Mouse (Mus musculus) limb, embryonic 15.5 days (tissue): ENCODE results near the gene Pear1. TPM values are rescaled to one million over a fixed set of nuclear protein-coding genes. Genes with fewer than 3 reads are reported as not detected.

Source experiments
- ATAC-seq: fragments of 200-750 bp; cut with Nextera tagmentation; 2 replicates; pipeline ENCODE4 v1.8.0; 2017; ENCODE audit warnings: low read depth, moderate TSS enrichment; ENCODE audit not compliant: insufficient number of reproducible peaks, low FRiP score, low TSS enrichment
- H3K27ac ChIP-seq: fragments of 300-500 bp; sonication (generic); 2 replicates; pipeline ENCODE4 v1.5.1; 2015; ENCODE audit warnings: moderate library complexity, mild to moderate bottlenecking, inconsistent platforms
- H3K27me3 ChIP-seq: fragments of 300-500 bp; sonication (generic); 2 replicates; pipeline ENCODE4 v1.6.1; 2015; ENCODE audit warnings: inconsistent platforms
- H3K36me3 ChIP-seq: fragments of 300-500 bp; sonication (generic); 2 replicates; pipeline ENCODE4 v1.6.1; 2015; ENCODE audit warnings: inconsistent platforms
- H3K4me1 ChIP-seq: fragments of 300-500 bp; sonication (generic); 2 replicates; pipeline ENCODE4 v1.6.1; 2015; ENCODE audit warnings: inconsistent platforms
- H3K4me2 ChIP-seq: fragments of 300-500 bp; sonication (generic); 2 replicates; pipeline ENCODE4 v1.6.1; 2015; ENCODE audit warnings: mild to moderate bottlenecking, inconsistent platforms
- H3K4me3 ChIP-seq: fragments of 300-500 bp; sonication (generic); 2 replicates; pipeline ENCODE4 v1.5.1; 2015; ENCODE audit warnings: mild to moderate bottlenecking, inconsistent platforms
- H3K9ac ChIP-seq: fragments of 300-500 bp; sonication (generic); 2 replicates; pipeline ENCODE4 v1.6.1; 2015; ENCODE audit warnings: inconsistent platforms
- H3K9me3 ChIP-seq: fragments of 300-500 bp; sonication (generic); 2 replicates; pipeline ENCODE4 v1.6.1; 2016; ENCODE audit warnings: inconsistent platforms
- WGBS: fragments of 180-500 bp; shearing (Covaris S2); methylation state at CpG from one replicate; pipeline ENCODE4 v1.1.7; 2015; 5-methylcytosine and 5-hydroxymethylcytosine counted together
- polyA plus RNA-seq: library from polyadenylated mRNA; unstranded; fragments of >200 nt; fragmentation: Nextera tagmentation; extraction: Ambion mirVana; gene quantifications from 2 replicates; pipeline ENCODE4 v1.2.1, GENCODE M21; 2015

The Pear1 gene
- polyA plus RNA-seq, 1 experiment from 2014 or later = 24.6 TPM

- H3K9ac ChIP-seq = no peak overlapping the region
- no peak overlapping the region for H3K4me3 ChIP-seq
- no peak overlapping the region for H3K4me2 ChIP-seq
- no peak for ATAC-seq
- H3K9me3 ChIP-seq = no peaks in the 10 kb centered on the region
- H3K27me3 ChIP-seq = 0 out of 2 replicates have a peak, but pooled peaks cover 6% of the 10 kb centered on the region
- H3K36me3 ChIP-seq = no peaks in the 10 kb centered on the region
- 0% methylated on average over 4 of the region's 4 CpGs for WGBS
- H3K27ac ChIP-seq = no peak overlapping the region
- H3K4me1 ChIP-seq = no peaks in the 10 kb centered on the region
These were observed 14.5 kb upstream of the Pear1 start for GRCm38 (mm10) chr3:87838622-87839021.

GRCm38 (mm10) chr3:87833482-87833881 lies 9.4 kb upstream of the Pear1 start:
- H3K4me1 ChIP-seq = no peaks in the 10 kb centered on the region
- no peaks in the 10 kb centered on the region for H3K36me3 ChIP-seq
- no peak overlapping the region for H3K27ac ChIP-seq
- ATAC-seq = no peak
- no peak overlapping the region for H3K4me3 ChIP-seq
- no peak overlapping the region for H3K9ac ChIP-seq
- no peaks in the 10 kb centered on the region for H3K9me3 ChIP-seq
- H3K4me2 ChIP-seq = no peak overlapping the region
- no peaks in the 10 kb centered on the region for H3K27me3 ChIP-seq
- WGBS = 62% methylated on average over 5 of the region's 5 CpGs

GRCm38 (mm10) chr3:87832109-87832859 lies 8.2 kb upstream of the Pear1 start:
- ATAC-seq = no peak
- H3K4me2 ChIP-seq = no peak overlapping the region
- 83% methylated on average over 7 of the region's 7 CpGs for WGBS
- no peaks in the 10 kb centered on the region for H3K36me3 ChIP-seq
- no peaks in the 10 kb centered on the region for H3K9me3 ChIP-seq
- no peak overlapping the region for H3K9ac ChIP-seq
- no peak overlapping the region for H3K27ac ChIP-seq
- H3K4me1 ChIP-seq = no peaks in the 10 kb centered on the region
- no peak overlapping the region for H3K4me3 ChIP-seq
- no peaks in the 10 kb centered on the region for H3K27me3 ChIP-seq

- H3K4me3 ChIP-seq = no peak overlapping the region
- no peaks in the 10 kb centered on the region for H3K4me1 ChIP-seq
- H3K9me3 ChIP-seq = no peaks in the 10 kb centered on the region
- WGBS = 53% methylated on average over 10 of the region's 10 CpGs
- H3K4me2 ChIP-seq = no peak overlapping the region
- no peaks in the 10 kb centered on the region for H3K27me3 ChIP-seq
- no peak overlapping the region for H3K27ac ChIP-seq
- no peak for ATAC-seq
- no peak overlapping the region for H3K9ac ChIP-seq
- no peaks in the 10 kb centered on the region for H3K36me3 ChIP-seq
These were observed 4.9 kb upstream of the Pear1 start for GRCm38 (mm10) chr3:87829025-87829424.

- no peaks in the 10 kb centered on the region for H3K36me3 ChIP-seq
- no peaks in the 10 kb centered on the region for H3K9me3 ChIP-seq
- H3K27me3 ChIP-seq = no peaks in the 10 kb centered on the region
- no peak overlapping the region for H3K4me3 ChIP-seq
- no peaks in the 10 kb centered on the region for H3K4me1 ChIP-seq
- H3K4me2 ChIP-seq = no peak overlapping the region
- no peak for ATAC-seq
- no peak overlapping the region for H3K27ac ChIP-seq
- WGBS = 48% methylated on average over 4 of the region's 4 CpGs
- H3K9ac ChIP-seq = no peak overlapping the region
These were observed 4.3 kb upstream of the Pear1 start for GRCm38 (mm10) chr3:87828435-87828834.

GRCm38 (mm10) chr3:87818226-87818625 lies 5.9 kb downstream of the Pear1 start:
- H3K27ac ChIP-seq = no peak overlapping the region
- ATAC-seq = no peak
- no peaks in the 10 kb centered on the region for H3K9me3 ChIP-seq
- 56% methylated on average over 12 of the region's 12 CpGs for WGBS
- no peak overlapping the region for H3K4me2 ChIP-seq
- H3K36me3 ChIP-seq = no peaks in the 10 kb centered on the region
- no peak overlapping the region for H3K9ac ChIP-seq
- H3K4me3 ChIP-seq = no peak overlapping the region
- peaks cover 47% of the 10 kb centered on the region for H3K27me3 ChIP-seq
- H3K4me1 ChIP-seq = 0 out of 2 replicates have a peak, but pooled peaks cover 2% of the 10 kb centered on the region

GRCm38 (mm10) chr3:87816646-87817093 lies 7.4 kb downstream of the Pear1 start:
- H3K9ac ChIP-seq = no peak overlapping the region
- H3K27ac ChIP-seq = no peak overlapping the region
- peaks cover 50% of the 10 kb centered on the region for H3K27me3 ChIP-seq
- no peaks in the 10 kb centered on the region for H3K36me3 ChIP-seq
- H3K4me1 ChIP-seq = 0 out of 2 replicates have a peak, but pooled peaks cover 2% of the 10 kb centered on the region
- H3K4me2 ChIP-seq = 0 out of 2 replicates have a peak overlapping the region, but pooled peaks have one; percentile 15
- H3K4me3 ChIP-seq = no peak overlapping the region
- H3K9me3 ChIP-seq = no peaks in the 10 kb centered on the region
- 6% methylated on average over 12 of the region's 12 CpGs for WGBS
- ATAC-seq = no peak

GRCm38 (mm10) chr3:87816166-87816565 lies 7.9 kb downstream of the Pear1 start:
- Histone ChIP-seq H3K9ac (no peak overlapping the region), H3K27ac (no peak overlapping the region), H3K4me3 (no peak overlapping the region), H3K9me3 (no peaks in the 10 kb centered on the region), H3K27me3 (peaks cover 55% of the 10 kb centered on the region), H3K4me2 (no peak overlapping the region), H3K36me3 (no peaks in the 10 kb centered on the region), H3K4me1 (0 out of 2 replicates have a peak, but pooled peaks cover 2% of the 10 kb centered on the region)
- WGBS = 57% methylated on average over 6 of the region's 6 CpGs
- ATAC-seq = no peak

- WGBS = 38% methylated on average over 10 of the region's 10 CpGs
- Histone ChIP-seq H3K4me3 (no peak overlapping the region), H3K4me1 (peaks cover 15% of the 10 kb centered on the region), H3K9me3 (no peaks in the 10 kb centered on the region), H3K4me2 (no peak overlapping the region), H3K27ac (no peak overlapping the region), H3K27me3 (peaks cover 72% of the 10 kb centered on the region), H3K36me3 (no peaks in the 10 kb centered on the region), H3K9ac (no peak overlapping the region)
- no peak for ATAC-seq
These were observed 11.2 kb downstream of the Pear1 start for GRCm38 (mm10) chr3:87812873-87813272.

GRCm38 (mm10) chr3:87812413-87812812 lies 11.7 kb downstream of the Pear1 start:
- Histone ChIP-seq H3K4me1 (peaks cover 15% of the 10 kb centered on the region), H3K36me3 (no peaks in the 10 kb centered on the region), H3K27ac (no peak overlapping the region), H3K4me3 (no peak overlapping the region), H3K9ac (no peak overlapping the region), H3K9me3 (no peaks in the 10 kb centered on the region), H3K4me2 (no peak overlapping the region), H3K27me3 (peaks cover 71% of the 10 kb centered on the region)
- 34% methylated on average over 4 of the region's 4 CpGs for WGBS
- ATAC-seq = no peak

- Histone ChIP-seq H3K36me3 (no peaks in the 10 kb centered on the region), H3K9me3 (no peaks in the 10 kb centered on the region), H3K27ac (no peak overlapping the region), H3K4me2 (no peak overlapping the region), H3K4me1 (peaks cover 13% of the 10 kb centered on the region), H3K4me3 (no peak overlapping the region), H3K9ac (no peak overlapping the region), H3K27me3 (peaks cover 71% of the 10 kb centered on the region)
- no peak for ATAC-seq
- 78% methylated on average over 8 of the region's 8 CpGs for WGBS
These were observed 12.8 kb downstream of the Pear1 start for GRCm38 (mm10) chr3:87811297-87811696.

- H3K36me3 ChIP-seq = no peaks in the 10 kb centered on the region
- 4% methylated on average over 28 of the region's 28 CpGs for WGBS
- peak overlapping the region; percentile 34 for H3K4me2 ChIP-seq
- H3K9me3 ChIP-seq = no peaks in the 10 kb centered on the region
- H3K4me1 ChIP-seq = peaks cover 13% of the 10 kb centered on the region
- ATAC-seq = no peak
- H3K9ac ChIP-seq = no peak overlapping the region
- no peak overlapping the region for H3K27ac ChIP-seq
- peak overlapping the region; percentile 21 for H3K4me3 ChIP-seq
- peaks cover 78% of the 10 kb centered on the region for H3K27me3 ChIP-seq
These were observed 14.7 kb downstream of the Pear1 start for GRCm38 (mm10) chr3:87809322-87809962.
